Mouse (Mus musculus) testis, adult 2 months (tissue): ENCODE results near the gene Bco1. TPM values are rescaled to one million over a fixed set of nuclear protein-coding genes. Genes with fewer than 3 reads are reported as not detected.
A peak's percentile ranks its signal among the peaks of the same experiment; 100 is the strongest.

Experiments used
- H3K27ac ChIP-seq: fragments of 200-500 bp; 2 replicates; pipeline ENCODE4 v1.5.1; 2012; ENCODE audit warnings: low read depth, low read length; ENCODE audit not compliant: control insufficient read depth, insufficient read depth
- H3K27me3 ChIP-seq: fragments of 200-500 bp; 2 replicates; pipeline ENCODE4 v1.6.1; 2012; ENCODE audit warnings: mild to moderate bottlenecking, low read length, moderate library complexity; ENCODE audit not compliant: control insufficient read depth, insufficient read depth
- H3K36me3 ChIP-seq: fragments of 200-500 bp; 2 replicates; pipeline ENCODE4 v1.6.1; 2012; ENCODE audit warnings: mild to moderate bottlenecking, low read length; ENCODE audit not compliant: control insufficient read depth, insufficient read depth
- H3K4me1 ChIP-seq: fragments of 200-500 bp; 2 replicates; pipeline ENCODE4 v1.6.1; 2012; ENCODE audit warnings: low read length; ENCODE audit not compliant: control insufficient read depth, insufficient read depth
- H3K4me3 ChIP-seq: fragments of 200-500 bp; 2 replicates; pipeline ENCODE4 v1.5.1; 2012; ENCODE audit warnings: low read depth, mild to moderate bottlenecking, low read length, moderate library complexity, mixed read lengths; ENCODE audit not compliant: control insufficient read depth
- CTCF ChIP-seq: fragments of 200-500 bp; IDR thresholded peaks from 2 replicates; pipeline ENCODE4 v1.5.1; 2012; ENCODE audit warnings: low read depth, mild to moderate bottlenecking, inconsistent platforms, low read length, moderate library complexity; ENCODE audit not compliant: control insufficient read depth, insufficient read depth, insufficient replicate concordance
- POLR2A ChIP-seq: fragments of 200-500 bp; IDR thresholded peaks from 2 replicates; pipeline ENCODE4 v1.6.1; 2012; ENCODE audit warnings: low read depth, mild to moderate bottlenecking, inconsistent platforms, low read length, moderate library complexity; ENCODE audit not compliant: control insufficient read depth
- polyA plus RNA-seq: library from polyadenylated mRNA; depleted of rRNA; stranded (reverse); fragments of >200 nt; gene quantifications from 2 replicates; pipeline ENCODE4 v1.2.3, GENCODE M21; 2012; rRNA removed

The Bco1 gene
- 31.9 and 38.7 TPM in 2 replicates for polyA plus RNA-seq

DNA sequence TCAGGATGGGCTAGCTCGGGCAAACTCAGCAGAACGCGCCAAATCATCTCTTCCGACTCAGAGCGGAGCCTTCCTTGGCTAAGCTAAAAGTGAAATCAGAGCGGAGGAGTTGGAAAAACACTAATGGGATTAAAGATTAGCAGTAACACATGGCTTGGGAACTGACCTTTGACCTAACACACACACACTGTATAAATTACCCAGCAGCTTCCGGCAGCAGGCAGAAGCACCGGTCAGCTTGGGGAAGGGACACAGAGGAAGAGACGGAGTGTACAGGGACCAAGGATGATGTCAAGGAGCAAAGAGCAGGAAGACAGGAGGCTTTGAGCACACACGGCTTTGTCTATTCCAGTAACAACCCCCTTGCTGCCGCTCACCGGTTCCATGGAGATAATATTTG lies at the start of gene Bco1:
TSS of gene Bco1 (plus strand) at position 208 of the 400 bp plus-strand sequence.
- TF ChIP-seq CTCF = no peak
- TF ChIP-seq POLR2A = no peak
- no peaks in the 10 kb centered on the region; the same call in 1 of the 2 replicates for H3K4me1 ChIP-seq
- no peaks in the 10 kb centered on the region for H3K36me3 ChIP-seq
- H3K27ac ChIP-seq = no peak within 1 kb of the TSS
- no peak within 1 kb of the TSS for H3K4me3 ChIP-seq
- no peaks in the 10 kb centered on the region for H3K27me3 ChIP-seq

DNA sequence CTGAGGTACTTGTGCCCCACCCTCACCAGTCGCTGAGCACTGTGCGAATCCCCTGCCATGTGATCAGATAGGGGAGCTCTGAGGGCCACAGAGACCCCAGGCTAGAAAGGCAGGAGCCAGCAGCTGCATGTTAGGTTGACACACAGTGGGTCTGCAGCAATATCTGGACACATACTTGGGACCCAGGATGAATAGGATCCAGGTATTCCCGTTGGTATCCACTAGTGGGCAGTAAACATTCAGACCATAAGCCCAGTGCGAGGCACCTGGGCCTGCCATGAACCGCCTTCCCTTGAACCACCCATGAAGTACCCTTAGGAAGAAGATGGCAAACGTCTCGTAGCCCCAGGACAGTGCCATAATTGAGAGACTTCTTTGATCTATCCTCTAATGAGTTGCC lies 46.2 kb upstream of the Bco1 start:
- TF ChIP-seq POLR2A = no peak
- TF ChIP-seq CTCF = no peak
- Histone ChIP-seq H3K36me3 (no peaks in the 10 kb centered on the region), H3K4me3 (no peak overlapping the region), H3K27me3 (no peaks in the 10 kb centered on the region), H3K4me1 (no peaks in the 10 kb centered on the region), H3K27ac (no peak overlapping the region)

DNA sequence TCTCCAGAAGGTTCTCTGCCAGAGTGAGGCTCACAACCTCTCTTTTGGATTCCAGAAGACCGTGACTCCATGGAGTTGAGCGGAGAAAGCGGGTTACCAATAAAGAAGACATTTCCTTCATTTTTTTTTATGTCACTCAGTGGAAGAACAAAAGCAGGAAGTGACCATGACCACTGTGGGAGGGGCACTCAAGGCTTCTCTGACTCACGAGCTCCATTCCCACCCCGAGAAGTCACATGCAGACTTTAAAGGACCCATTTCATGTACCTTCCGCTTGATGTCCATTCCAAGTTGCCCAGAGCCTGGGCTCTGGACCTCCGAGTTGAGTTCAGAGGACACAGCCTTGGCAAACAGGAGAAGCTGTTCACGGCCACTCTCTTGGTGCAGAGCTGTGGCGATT lies 44.9 kb upstream of the Bco1 start:
- Histone ChIP-seq H3K27me3 (no peaks in the 10 kb centered on the region), H3K4me3 (no peak overlapping the region)
- TF ChIP-seq POLR2A (no peak), CTCF (no peak)

DNA sequence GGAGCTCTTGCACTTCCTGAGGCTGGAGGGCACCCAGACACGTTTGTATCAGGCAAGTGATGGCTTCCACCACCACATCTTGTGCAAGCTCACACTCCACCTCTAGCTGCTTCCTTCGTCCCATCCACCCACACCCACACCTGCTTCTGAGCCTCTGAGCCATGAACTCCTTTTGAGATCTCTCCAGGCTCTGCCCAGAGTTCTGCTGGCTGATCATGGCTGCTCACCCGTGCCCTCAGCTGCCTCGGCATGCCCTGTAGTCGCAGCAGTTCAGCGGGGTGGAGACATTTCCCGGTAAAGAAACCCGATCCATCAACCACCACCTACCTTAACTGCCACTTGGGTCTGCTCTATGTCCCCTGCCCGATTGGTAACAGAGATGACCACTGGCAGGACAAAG lies 44.3 kb upstream of the Bco1 start:
- no peaks in the 10 kb centered on the region for H3K36me3 ChIP-seq
- no peak overlapping the region for H3K27ac ChIP-seq
- no peak for TF ChIP-seq POLR2A
- no peak for TF ChIP-seq CTCF
- no peaks in the 10 kb centered on the region for H3K4me1 ChIP-seq
- H3K27me3 ChIP-seq = no peaks in the 10 kb centered on the region
- no peak overlapping the region for H3K4me3 ChIP-seq

More for the DNA sequence above, 44.9 kb upstream of the Bco1 start:
- Histone ChIP-seq H3K36me3 (no peaks in the 10 kb centered on the region), H3K27ac (no peak overlapping the region), H3K4me1 (no peaks in the 10 kb centered on the region)

DNA sequence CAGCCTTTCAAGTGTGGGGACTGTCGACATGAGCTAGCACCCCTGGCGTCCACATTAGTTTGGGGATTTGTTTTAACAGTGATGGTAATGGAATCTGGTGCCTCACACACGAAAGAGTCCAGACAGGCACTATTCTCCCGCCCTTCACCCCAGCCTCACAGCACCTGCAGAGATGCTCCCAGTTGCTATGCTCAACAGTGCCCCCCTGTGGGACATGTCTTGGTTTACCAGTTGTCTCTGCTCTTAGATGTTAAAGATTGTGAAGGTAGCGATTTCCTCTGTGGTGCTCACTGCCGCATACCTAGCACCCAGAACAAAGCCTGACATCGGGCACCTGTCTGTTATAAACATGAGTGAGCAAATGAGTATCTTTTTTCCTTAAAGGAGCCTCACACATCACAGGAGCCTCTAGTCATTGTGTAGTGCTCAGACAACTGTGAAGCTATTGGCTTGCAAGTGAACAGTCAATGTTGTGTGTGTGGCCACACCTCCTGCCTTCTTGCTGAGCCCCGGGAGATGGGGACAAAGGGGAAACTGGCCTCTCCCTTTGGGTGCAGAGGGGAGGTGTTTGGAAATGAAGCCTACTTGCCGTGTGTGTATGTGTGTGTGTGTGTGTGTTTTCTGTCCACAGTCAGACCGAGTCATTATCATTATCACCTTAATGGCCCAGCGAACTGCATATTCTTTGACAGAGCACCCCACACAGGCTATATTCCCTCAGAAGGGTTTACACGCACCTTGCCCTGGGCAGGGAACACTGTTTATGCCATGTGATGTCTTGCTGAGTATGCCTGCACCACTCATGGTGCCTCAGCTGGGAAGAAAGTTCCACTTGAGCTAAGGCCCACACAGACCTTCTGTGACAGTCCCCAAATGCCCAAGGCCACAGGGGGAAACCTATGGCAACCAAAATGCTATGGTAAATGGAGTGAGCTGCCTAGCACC lies 42.2 kb upstream of the Bco1 start:
- H3K36me3 ChIP-seq = no peaks in the 10 kb centered on the region
- H3K4me1 ChIP-seq = no peaks in the 10 kb centered on the region
- H3K27me3 ChIP-seq = no peaks in the 10 kb centered on the region
- TF ChIP-seq CTCF (peak; percentile 29; the same call in 1 of the 2 replicates), POLR2A (no peak)
- H3K4me3 ChIP-seq = no peak overlapping the region
- no peak overlapping the region for H3K27ac ChIP-seq

DNA sequence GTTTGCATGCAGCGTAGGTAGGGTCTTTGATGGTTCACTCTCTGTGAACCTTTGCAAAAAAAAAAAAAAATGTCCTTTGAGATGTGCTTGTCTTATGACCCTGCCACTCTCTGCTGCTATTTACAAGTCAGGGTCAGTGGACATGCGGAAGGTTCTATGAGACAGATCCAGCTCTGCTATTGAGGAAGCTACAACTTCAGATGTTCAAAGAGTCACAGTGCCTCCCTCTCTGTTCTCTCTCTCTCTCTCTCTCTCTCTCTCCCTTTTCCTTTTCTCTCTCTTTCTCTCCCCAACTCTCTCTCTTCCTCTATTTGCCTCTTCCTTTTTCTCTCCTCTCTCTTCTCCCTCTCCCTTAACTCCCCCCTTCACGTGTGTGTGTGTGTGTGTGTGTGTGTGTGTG lies 41.5 kb upstream of the Bco1 start:
- TF ChIP-seq CTCF (no peak), POLR2A (no peak)
- no peaks in the 10 kb centered on the region for H3K36me3 ChIP-seq
- H3K4me1 ChIP-seq = no peaks in the 10 kb centered on the region
- H3K4me3 ChIP-seq = no peak overlapping the region
- H3K27ac ChIP-seq = no peak overlapping the region
- no peaks in the 10 kb centered on the region for H3K27me3 ChIP-seq

DNA sequence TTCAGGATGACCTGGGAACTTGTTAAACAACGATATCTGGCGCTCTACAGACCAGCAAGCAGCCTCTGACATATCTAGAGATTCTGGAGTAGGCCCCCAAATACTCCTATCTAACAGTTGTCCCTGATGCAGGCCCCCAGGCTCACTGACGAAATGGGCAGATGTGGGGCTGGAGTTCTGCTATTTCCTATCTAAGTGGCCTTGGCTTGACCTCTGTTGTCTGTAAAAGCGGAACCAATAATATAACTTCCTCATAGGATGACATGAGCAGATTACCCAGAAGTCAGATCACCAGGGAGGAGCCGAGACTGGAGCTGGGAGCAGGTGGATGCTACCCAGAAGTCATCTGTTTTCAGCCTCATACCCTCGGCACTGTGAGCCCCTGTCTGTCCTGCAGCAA lies 40.6 kb upstream of the Bco1 start:
- Histone ChIP-seq H3K4me3 (no peak overlapping the region), H3K36me3 (no peaks in the 10 kb centered on the region), H3K27me3 (no peaks in the 10 kb centered on the region), H3K27ac (no peak overlapping the region), H3K4me1 (no peaks in the 10 kb centered on the region)
- TF ChIP-seq POLR2A (no peak), CTCF (no peak)
